Mouse (Mus musculus): ENCODE measurements around the gene Col13a1.

DNA sequence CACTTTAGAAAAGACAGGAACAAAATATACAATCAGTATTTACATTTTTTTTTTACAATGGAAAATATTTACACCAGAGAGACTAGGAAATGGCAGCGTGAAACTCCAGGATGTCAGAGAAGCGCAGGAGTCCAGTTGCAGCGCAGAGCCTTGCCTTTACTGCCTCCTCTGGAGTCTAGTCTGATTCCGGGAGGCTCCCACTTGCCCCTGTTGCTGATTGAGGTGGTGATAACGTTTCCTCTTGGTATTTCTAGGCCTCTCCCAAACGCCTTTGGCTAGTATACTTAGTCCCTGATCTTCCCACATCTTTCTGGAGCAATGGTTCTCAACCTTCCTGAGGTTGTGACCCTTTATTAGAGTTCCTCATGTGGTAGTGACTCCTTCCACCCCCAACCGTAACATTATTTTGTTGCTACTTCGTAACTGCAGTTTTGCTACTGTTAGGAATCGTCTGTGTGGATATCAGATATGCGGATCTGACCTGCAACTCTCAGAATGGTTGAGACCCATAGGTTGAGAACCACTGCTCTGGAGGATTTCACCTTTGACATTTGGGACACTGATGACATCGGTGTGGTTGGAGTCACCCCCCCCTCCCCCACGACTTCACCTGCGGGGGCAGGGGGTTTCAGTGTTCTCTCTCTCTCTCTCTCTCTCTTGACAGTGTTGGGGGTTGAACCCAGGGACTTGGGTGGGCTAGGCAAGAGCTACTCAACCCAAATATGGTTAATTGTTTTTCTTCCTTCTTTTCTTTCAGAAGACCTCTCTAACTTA lies 152.7 kb downstream of the Col13a1 start:
- TF ChIP-seq GATA1 (IDR thresholded peaks at IDR 0.05; ENCODE audit: low read length) = no peak
- TF ChIP-seq TAL1 (IDR thresholded peaks at IDR 0.05; ENCODE audit: low read length) = no peak
